Mouse (Mus musculus): ENCODE measurements at regions not wholly inside any gene's neighbourhood (a gene's known extent, or its start where the extent isn't known, plus 50 kb on each side); places are given as distances from the start of the nearest gene placed in this dataset.
"Not testable (repeated sequence)": the region's sequence is repeated elsewhere in the genome, so short reads cannot be mapped to it uniquely, and the experiment has no call there.

DNA sequence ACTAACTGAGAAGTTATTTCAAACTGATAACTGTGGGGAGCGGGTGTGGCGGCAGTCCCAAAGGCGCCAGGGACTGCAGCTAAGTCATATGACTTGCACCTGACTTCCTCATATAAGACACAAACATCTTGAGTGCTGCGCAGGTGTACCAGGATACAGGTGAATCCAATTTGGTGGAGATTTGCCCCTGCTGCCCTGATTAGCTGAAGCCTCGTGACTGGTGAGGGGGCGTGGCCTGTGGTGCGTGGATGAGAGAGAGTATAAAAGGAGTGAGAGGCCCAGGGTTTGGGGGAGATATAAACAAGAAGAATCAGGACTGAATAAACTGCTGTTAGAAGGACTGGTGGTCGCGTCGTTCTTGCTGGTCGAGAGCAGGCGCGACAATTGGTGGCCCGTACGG, 731.6 kb upstream of the Pcdh10 start:
- not testable (repeated sequence) for ATAC-seq (ENCODE audit: low FRiP score, low read depth); H3K27ac ChIP-seq (replicated peaks; ENCODE audit: low read depth, low read length); H3K4me1 ChIP-seq (ENCODE audit: control insufficient read depth, insufficient read depth, low read length); H3K27me3 ChIP-seq (ENCODE audit: control insufficient read depth, insufficient read depth, low read length); DNase-seq (ENCODE audit: low spot score); H3K4me2 ChIP-seq (replicated peaks; ENCODE audit: low read depth, low read length, severe bottlenecking); H3K9ac ChIP-seq (ENCODE audit: low read depth, low read length, severe bottlenecking); H3K4me3 ChIP-seq (replicated peaks; ENCODE audit: low read length); H3K9me3 ChIP-seq (ENCODE audit: control insufficient read depth, low read length); H3K36me3 ChIP-seq (ENCODE audit: control insufficient read depth, insufficient read depth, low read length)
- 100% methylated on average over 3 of the region's 15 CpGs for WGBS

DNA sequence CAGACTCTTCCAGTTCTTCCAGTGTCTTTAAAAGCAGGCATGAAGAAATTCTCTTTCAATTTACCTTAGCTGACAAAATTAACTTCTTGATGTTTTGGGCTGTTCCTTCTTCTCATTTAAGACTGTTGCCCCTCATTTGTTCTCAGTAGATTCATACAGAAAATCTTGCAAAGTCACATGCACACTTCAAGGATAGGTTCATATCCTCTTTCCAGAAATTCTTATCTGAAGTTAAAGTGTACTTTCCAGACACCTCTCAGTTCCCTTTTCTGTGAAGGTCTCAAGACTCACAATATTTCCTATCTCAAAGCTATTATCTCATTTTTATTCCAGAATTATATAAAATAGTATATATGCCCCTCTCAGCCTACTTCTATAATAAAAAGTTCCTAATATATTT, 681.8 kb upstream of the Pcdh10 start:
- Histone ChIP-seq H3K27me3 (ENCODE audit: control insufficient read depth, insufficient read depth, low read length) (no peaks in the 10 kb centered on the region), H3K9ac (ENCODE audit: low read depth, low read length, severe bottlenecking) (no peak overlapping the region)

DNA sequence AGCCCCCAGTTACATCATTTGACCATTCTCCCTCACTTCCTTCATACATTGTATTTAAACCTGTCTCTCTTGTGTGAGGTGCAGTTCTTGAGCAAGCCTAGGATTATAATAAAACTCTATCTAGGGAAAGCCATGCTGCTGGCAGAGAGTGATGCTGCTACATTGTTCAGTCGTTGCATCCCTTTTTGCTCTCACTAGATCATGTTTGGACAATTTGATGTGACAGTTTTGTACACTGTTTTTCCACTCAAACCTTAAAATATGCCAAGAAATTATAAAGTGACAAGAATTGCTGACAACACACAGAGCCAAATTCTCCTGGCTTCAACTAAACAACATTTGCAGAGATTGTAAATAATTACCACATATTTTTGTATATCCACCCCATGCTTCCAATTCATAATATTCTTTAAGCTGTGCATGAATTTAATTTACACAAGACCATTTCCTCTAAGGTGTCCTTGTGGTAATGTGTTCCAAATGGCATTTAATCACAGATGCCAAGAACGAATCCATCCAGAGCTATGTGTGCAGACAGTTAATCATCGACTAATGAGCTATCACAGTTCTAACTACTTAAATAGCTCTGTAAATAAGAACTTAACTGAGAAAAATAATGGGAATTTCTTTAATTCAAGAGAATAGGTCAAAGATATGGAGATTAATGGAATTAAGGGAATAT, 681.1 kb upstream of the Pcdh10 start:
- no peak for ATAC-seq (ENCODE audit: low FRiP score, low read depth)

More for the DNA sequence above, 681.8 kb upstream of the Pcdh10 start:
- Histone ChIP-seq H3K4me3 (replicated peaks; ENCODE audit: low read length) (no peak overlapping the region), H3K4me2 (replicated peaks; ENCODE audit: low read depth, low read length, severe bottlenecking) (no peak overlapping the region), H3K36me3 (ENCODE audit: control insufficient read depth, insufficient read depth, low read length) (no peaks in the 10 kb centered on the region), H3K9me3 (ENCODE audit: control insufficient read depth, low read length) (no peaks in the 10 kb centered on the region), H3K27ac (replicated peaks; ENCODE audit: low read depth, low read length) (no peak overlapping the region), H3K4me1 (ENCODE audit: control insufficient read depth, insufficient read depth, low read length) (no peaks in the 10 kb centered on the region)
- TF ChIP-seq POLR2A (IDR thresholded peaks at IDR 0.05; ENCODE audit: borderline replicate concordance, extremely low read depth, insufficient read depth, insufficient read length) = no peak
- no peak for ATAC-seq (ENCODE audit: low FRiP score, low read depth)
- no peak for DNase-seq (ENCODE audit: low spot score)

GRCm38 (mm10) chr3:44701125-44701524, 677.1 kb upstream of the Pcdh10 start:
- ATAC-seq (ENCODE audit: low FRiP score, low read depth) = no peak

More for the DNA sequence above, 681.1 kb upstream of the Pcdh10 start:
- Histone ChIP-seq H3K4me2 (replicated peaks; ENCODE audit: low read depth, low read length, severe bottlenecking) (no peak overlapping the region), H3K36me3 (ENCODE audit: control insufficient read depth, insufficient read depth, low read length) (no peaks in the 10 kb centered on the region), H3K27me3 (ENCODE audit: control insufficient read depth, insufficient read depth, low read length) (no peaks in the 10 kb centered on the region), H3K27ac (replicated peaks; ENCODE audit: low read depth, low read length) (no peak overlapping the region), H3K9ac (ENCODE audit: low read depth, low read length, severe bottlenecking) (no peak overlapping the region), H3K4me3 (replicated peaks; ENCODE audit: low read length) (no peak overlapping the region), H3K4me1 (ENCODE audit: control insufficient read depth, insufficient read depth, low read length) (no peaks in the 10 kb centered on the region), H3K9me3 (ENCODE audit: control insufficient read depth, low read length) (no peaks in the 10 kb centered on the region)
- no peak for DNase-seq (ENCODE audit: low spot score)
- WGBS = 47% methylated on average over 3 of the region's 3 CpGs
- no peak for TF ChIP-seq POLR2A (IDR thresholded peaks at IDR 0.05; ENCODE audit: borderline replicate concordance, extremely low read depth, insufficient read depth, insufficient read length)

GRCm38 (mm10) chr3:44705666-44706065, 672.5 kb upstream of the Pcdh10 start:
- DNase-seq (ENCODE audit: low spot score) = peak; percentile 57
- Histone ChIP-seq H3K27me3 (ENCODE audit: control insufficient read depth, insufficient read depth, low read length) (no peaks in the 10 kb centered on the region), H3K4me2 (replicated peaks; ENCODE audit: low read depth, low read length, severe bottlenecking) (no peak overlapping the region), H3K9ac (ENCODE audit: low read depth, low read length, severe bottlenecking) (no peak overlapping the region), H3K4me3 (replicated peaks; ENCODE audit: low read length) (no peak overlapping the region), H3K27ac (replicated peaks; ENCODE audit: low read depth, low read length) (no peak overlapping the region), H3K9me3 (ENCODE audit: control insufficient read depth, low read length) (no peaks in the 10 kb centered on the region), H3K4me1 (ENCODE audit: control insufficient read depth, insufficient read depth, low read length) (no peaks in the 10 kb centered on the region), H3K36me3 (ENCODE audit: control insufficient read depth, insufficient read depth, low read length) (no peaks in the 10 kb centered on the region)
- 41% methylated on average over 1 of the region's 1 CpGs for WGBS
- no peak for ATAC-seq (ENCODE audit: low FRiP score, low read depth)
- no peak for TF ChIP-seq POLR2A (IDR thresholded peaks at IDR 0.05; ENCODE audit: borderline replicate concordance, extremely low read depth, insufficient read depth, insufficient read length)

More at GRCm38 (mm10) chr3:44701125-44701524, 677.1 kb upstream of the Pcdh10 start:
- no peak for TF ChIP-seq POLR2A (IDR thresholded peaks at IDR 0.05; ENCODE audit: borderline replicate concordance, extremely low read depth, insufficient read depth, insufficient read length)
- no peak overlapping the region for H3K9ac ChIP-seq (ENCODE audit: low read depth, low read length, severe bottlenecking)
- H3K27ac ChIP-seq (replicated peaks; ENCODE audit: low read depth, low read length) = no peak overlapping the region
- no peaks in the 10 kb centered on the region for H3K4me1 ChIP-seq (ENCODE audit: control insufficient read depth, insufficient read depth, low read length)
- DNase-seq (ENCODE audit: low spot score) = no peak
- WGBS = 56% methylated on average over 2 of the region's 2 CpGs
- H3K36me3 ChIP-seq (ENCODE audit: control insufficient read depth, insufficient read depth, low read length) = no peaks in the 10 kb centered on the region
- H3K4me3 ChIP-seq (replicated peaks; ENCODE audit: low read length) = no peak overlapping the region
- no peaks in the 10 kb centered on the region for H3K9me3 ChIP-seq (ENCODE audit: control insufficient read depth, low read length)
- H3K4me2 ChIP-seq (replicated peaks; ENCODE audit: low read depth, low read length, severe bottlenecking) = no peak overlapping the region
- no peaks in the 10 kb centered on the region for H3K27me3 ChIP-seq (ENCODE audit: control insufficient read depth, insufficient read depth, low read length)

DNA sequence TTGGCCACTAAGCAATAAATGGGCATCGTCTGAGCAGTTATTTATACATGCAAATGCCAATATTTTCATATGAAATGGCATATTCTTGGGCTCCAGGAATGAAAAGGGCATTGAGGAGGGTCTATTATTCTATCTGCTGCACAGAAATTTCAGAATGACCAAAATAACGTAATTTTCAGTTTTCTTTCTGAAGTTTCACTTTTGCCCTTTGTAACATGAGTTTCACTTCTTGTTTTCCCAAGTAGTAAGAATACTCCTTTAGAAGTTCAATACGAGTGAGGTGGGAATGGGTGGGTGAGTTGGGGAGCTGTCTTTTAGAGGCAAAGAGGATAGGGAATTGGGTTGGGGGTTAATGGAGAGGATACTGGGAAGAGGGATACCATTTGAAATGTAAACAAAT, 662.7 kb upstream of the Pcdh10 start:
- H3K4me1 ChIP-seq (ENCODE audit: control insufficient read depth, insufficient read depth, low read length) = no peaks in the 10 kb centered on the region
- no peaks in the 10 kb centered on the region for H3K27me3 ChIP-seq (ENCODE audit: control insufficient read depth, insufficient read depth, low read length)
- WGBS = 80% methylated on average over 3 of the region's 3 CpGs
- H3K9me3 ChIP-seq (ENCODE audit: control insufficient read depth, low read length) = no peaks in the 10 kb centered on the region
- no peak overlapping the region for H3K9ac ChIP-seq (ENCODE audit: low read depth, low read length, severe bottlenecking)
- no peaks in the 10 kb centered on the region for H3K36me3 ChIP-seq (ENCODE audit: control insufficient read depth, insufficient read depth, low read length)
- H3K4me3 ChIP-seq (replicated peaks; ENCODE audit: low read length) = no peak overlapping the region
- DNase-seq (ENCODE audit: low spot score) (no peak), ATAC-seq (ENCODE audit: low FRiP score, low read depth) (no peak)
- no peak overlapping the region for H3K27ac ChIP-seq (replicated peaks; ENCODE audit: low read depth, low read length)
- TF ChIP-seq POLR2A (IDR thresholded peaks at IDR 0.05; ENCODE audit: borderline replicate concordance, extremely low read depth, insufficient read depth, insufficient read length) = no peak
- no peak overlapping the region for H3K4me2 ChIP-seq (replicated peaks; ENCODE audit: low read depth, low read length, severe bottlenecking)

Data from limb, embryonic 14.5 days (tissue).